Mouse (Mus musculus) liver, embryonic 11.5 days (tissue): ENCODE measurements around the gene Slc9a9. TPM values are rescaled to one million over a fixed set of nuclear protein-coding genes. Genes with fewer than 3 reads are reported as not detected.

Source experiments
- ATAC-seq: fragments of 200-750 bp; cut with Nextera tagmentation; replicated peaks from 2 replicates; pipeline ENCODE4 v1.8.0; 2017; ENCODE audit warnings: moderate number of reproducible peaks, mild to moderate bottlenecking, moderate TSS enrichment, moderate library complexity; ENCODE audit not compliant: low FRiP score
- DNase-seq: peaks from one replicate; pipeline ENCODE4 v3.0.0-alpha.2; 2017; ENCODE audit warnings: low spot score
- H3K27ac ChIP-seq: fragments of 300-500 bp; sonication (generic); 2 replicates; pipeline ENCODE4 v1.5.1; 2014; ENCODE audit warnings: mild to moderate bottlenecking, low read depth, low read length, control low read depth
- H3K27me3 ChIP-seq: fragments of 300-500 bp; sonication (generic); replicated peaks from 2 replicates; pipeline ENCODE4 v1.6.1; 2014; ENCODE audit warnings: low read length, mixed read lengths; ENCODE audit not compliant: control insufficient read depth, insufficient read depth
- H3K36me3 ChIP-seq: fragments of 300-500 bp; sonication (generic); 2 replicates; pipeline ENCODE4 v1.6.1; 2014; ENCODE audit warnings: mild to moderate bottlenecking, low read length, moderate library complexity, mixed read lengths; ENCODE audit not compliant: control insufficient read depth, insufficient read depth
- H3K4me1 ChIP-seq: fragments of 300-500 bp; sonication (generic); replicated peaks from 2 replicates; pipeline ENCODE4 v1.6.1; 2014; ENCODE audit warnings: low read length, mixed read lengths; ENCODE audit not compliant: control insufficient read depth, insufficient read depth
- H3K4me2 ChIP-seq: fragments of 300-500 bp; sonication (generic); 2 replicates; pipeline ENCODE4 v1.6.1; 2014; ENCODE audit warnings: mild to moderate bottlenecking, control low read depth, moderate library complexity
- H3K4me3 ChIP-seq: fragments of 300-500 bp; sonication (generic); 2 replicates; pipeline ENCODE4 v1.5.1; 2014; ENCODE audit warnings: low read depth, low read length, control low read depth
- H3K9ac ChIP-seq: fragments of 300-500 bp; sonication (generic); 2 replicates; pipeline ENCODE4 v1.6.1; 2014; ENCODE audit warnings: low read depth, low read length, control low read depth
- H3K9me3 ChIP-seq: fragments of 300-500 bp; sonication (generic); 2 replicates; pipeline ENCODE4 v1.6.1; 2016; ENCODE audit warnings: low read length, inconsistent platforms, mixed read lengths; ENCODE audit not compliant: control insufficient read depth
- WGBS: fragments of 180-500 bp; shearing (Covaris S2); extraction: QIAGEN DNeasy Blood & Tissue Kit; methylation state at CpG from one replicate; pipeline ENCODE4 v1.1.7; 2014; 5-methylcytosine and 5-hydroxymethylcytosine counted together
- polyA plus RNA-seq: library from polyadenylated mRNA; unstranded; fragments of >200 nt; fragmentation: Nextera tagmentation; extraction: Ambion mirVana; gene quantifications from 2 replicates; pipeline ENCODE4 v1.2.1, GENCODE M21; 2014

Gene Slc9a9
- polyA plus RNA-seq, 1 experiment from 2014 or later: 1.9 TPM

DNA sequence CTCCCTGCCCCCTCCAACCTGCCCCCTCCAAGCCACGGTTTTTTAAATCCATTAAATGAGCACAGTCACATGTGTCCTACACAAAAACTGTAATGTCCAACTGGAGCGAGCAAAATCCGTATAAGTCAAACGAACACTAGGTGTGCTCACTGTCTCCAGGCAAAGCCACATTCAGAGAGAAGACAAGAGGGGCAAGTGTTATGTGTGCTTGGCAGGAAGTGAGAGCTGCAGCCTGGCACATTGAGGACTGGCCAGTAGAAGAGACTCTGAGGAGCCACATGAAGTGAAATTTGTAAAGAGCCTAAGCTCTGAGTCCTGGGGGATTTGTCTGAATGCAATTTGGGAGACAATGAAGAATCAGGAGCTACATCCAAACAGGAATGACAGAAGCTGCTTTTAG is 481.3 kb downstream of the Slc9a9 start:
- no peak overlapping the region for H3K27ac ChIP-seq
- no peaks in the 10 kb centered on the region for H3K27me3 ChIP-seq
- no peak overlapping the region for H3K4me3 ChIP-seq
- 71% methylated on average over 4 of the region's 4 CpGs for WGBS
- DNase-seq (no peak), ATAC-seq (no peak)
- no peak overlapping the region for H3K9ac ChIP-seq
- no peaks in the 10 kb centered on the region for H3K4me1 ChIP-seq
- no peaks in the 10 kb centered on the region for H3K9me3 ChIP-seq
- no peak overlapping the region for H3K4me2 ChIP-seq
- no peaks in the 10 kb centered on the region for H3K36me3 ChIP-seq

DNA sequence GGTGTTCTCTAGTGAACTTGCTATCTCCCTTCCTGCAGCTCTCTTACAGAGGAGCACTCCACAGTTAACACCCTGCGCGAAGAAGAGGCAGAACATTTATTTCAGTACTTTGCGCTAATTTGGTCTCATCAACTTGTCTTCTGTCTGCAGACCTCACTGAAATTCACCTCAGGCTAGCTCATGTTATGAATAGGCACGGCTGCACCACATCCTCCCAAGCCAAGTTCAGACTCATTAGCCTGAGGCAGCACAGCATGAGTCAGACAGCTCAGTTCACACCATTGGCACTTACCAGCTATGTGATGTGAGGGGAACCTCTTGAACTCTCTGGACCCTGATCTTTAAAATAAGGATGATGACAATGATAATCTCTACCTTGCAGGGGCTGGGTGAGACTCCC is 482.0 kb downstream of the Slc9a9 start:
- no peak overlapping the region for H3K9ac ChIP-seq
- no peaks in the 10 kb centered on the region for H3K27me3 ChIP-seq
- no peaks in the 10 kb centered on the region for H3K9me3 ChIP-seq
- no peak overlapping the region for H3K27ac ChIP-seq
- no peak overlapping the region for H3K4me2 ChIP-seq
- WGBS: 61% methylated on average over 4 of the region's 4 CpGs
- no peaks in the 10 kb centered on the region for H3K4me1 ChIP-seq
- DNase-seq: no peak
- H3K4me3 ChIP-seq: no peak overlapping the region
- no peak for ATAC-seq
- no peaks in the 10 kb centered on the region for H3K36me3 ChIP-seq

DNA sequence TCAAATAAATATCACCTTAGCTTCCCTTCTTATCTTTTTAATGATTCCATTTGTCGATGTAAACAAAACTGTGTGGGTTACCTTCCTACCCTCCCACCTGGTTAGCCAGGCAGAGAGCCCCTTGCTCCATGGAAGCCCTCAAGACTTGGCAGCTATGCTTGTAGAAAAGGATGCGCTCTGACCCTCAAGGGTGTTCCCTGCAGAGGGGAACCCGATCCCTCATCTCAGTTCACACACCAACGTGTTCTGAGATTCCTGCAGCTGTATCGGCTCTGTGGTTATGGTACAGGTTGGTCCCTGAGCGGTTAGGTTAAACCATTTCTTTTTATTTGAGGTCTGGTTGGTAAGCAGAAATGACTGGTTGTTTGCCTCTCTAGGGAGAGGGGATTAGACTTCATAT is 484.3 kb downstream of the Slc9a9 start:
- H3K4me1 ChIP-seq: no peaks in the 10 kb centered on the region
- H3K27ac ChIP-seq: no peak overlapping the region
- WGBS: 77% methylated on average over 6 of the region's 6 CpGs

DNA sequence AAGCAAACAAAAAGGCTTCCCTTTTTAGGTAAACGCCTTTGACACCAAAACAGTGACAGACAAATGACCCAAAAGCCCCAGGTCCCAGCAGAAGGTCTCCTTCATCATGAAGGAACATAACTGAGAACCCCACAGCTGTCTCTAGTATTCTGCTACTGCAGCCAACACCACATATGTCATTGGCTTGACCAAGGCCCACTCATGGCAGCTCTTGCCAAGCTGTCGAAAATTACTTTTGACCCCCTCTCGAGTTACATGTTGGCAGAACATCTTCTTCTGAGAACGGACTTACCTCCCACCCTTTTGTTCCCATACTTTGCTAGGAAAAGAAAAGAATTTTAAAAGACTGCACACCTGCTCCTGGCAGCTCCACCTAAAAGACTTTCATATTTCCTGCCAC is 488.2 kb downstream of the Slc9a9 start:
- Histone ChIP-seq H3K4me3 (no peak overlapping the region), H3K36me3 (no peaks in the 10 kb centered on the region), H3K9me3 (no peaks in the 10 kb centered on the region), H3K9ac (no peak overlapping the region), H3K27ac (no peak overlapping the region), H3K4me1 (no peaks in the 10 kb centered on the region), H3K4me2 (no peak overlapping the region), H3K27me3 (no peaks in the 10 kb centered on the region)
- no peak for DNase-seq
- 70% methylated on average over 4 of the region's 4 CpGs for WGBS
- ATAC-seq: no peak

More for the DNA sequence above, 484.3 kb downstream of the Slc9a9 start:
- H3K4me2 ChIP-seq: no peak overlapping the region
- no peaks in the 10 kb centered on the region for H3K27me3 ChIP-seq
- no peak for ATAC-seq
- H3K9ac ChIP-seq: no peak overlapping the region
- H3K36me3 ChIP-seq: no peaks in the 10 kb centered on the region
- no peak overlapping the region for H3K4me3 ChIP-seq
- no peak for DNase-seq
- H3K9me3 ChIP-seq: no peaks in the 10 kb centered on the region

DNA sequence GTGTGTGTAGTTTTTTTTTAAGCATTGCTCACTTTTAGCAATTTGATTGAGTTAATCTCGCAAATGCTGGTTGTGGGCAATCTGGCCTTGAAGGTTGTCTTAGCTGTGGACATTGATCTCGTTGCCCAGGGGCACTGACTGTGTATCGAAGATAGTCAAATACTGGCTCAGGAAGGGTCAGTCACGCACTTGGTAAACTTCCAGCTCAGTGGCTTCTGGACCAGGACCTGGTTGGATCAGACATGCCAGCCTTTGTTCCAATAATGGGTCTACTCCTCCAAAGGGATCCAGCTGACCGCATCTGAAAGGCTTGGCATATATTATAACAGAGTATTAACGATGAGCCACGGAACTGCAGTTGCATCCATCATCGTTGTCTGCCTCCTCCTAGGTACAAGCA is 489.2 kb downstream of the Slc9a9 start:
- DNase-seq (no peak), ATAC-seq (no peak)
- Histone ChIP-seq H3K27ac (no peak overlapping the region), H3K4me2 (no peak overlapping the region), H3K4me3 (no peak overlapping the region), H3K9ac (no peak overlapping the region), H3K9me3 (no peaks in the 10 kb centered on the region), H3K4me1 (no peaks in the 10 kb centered on the region), H3K36me3 (no peaks in the 10 kb centered on the region), H3K27me3 (no peaks in the 10 kb centered on the region)
- WGBS: 84% methylated on average over 8 of the region's 8 CpGs

DNA sequence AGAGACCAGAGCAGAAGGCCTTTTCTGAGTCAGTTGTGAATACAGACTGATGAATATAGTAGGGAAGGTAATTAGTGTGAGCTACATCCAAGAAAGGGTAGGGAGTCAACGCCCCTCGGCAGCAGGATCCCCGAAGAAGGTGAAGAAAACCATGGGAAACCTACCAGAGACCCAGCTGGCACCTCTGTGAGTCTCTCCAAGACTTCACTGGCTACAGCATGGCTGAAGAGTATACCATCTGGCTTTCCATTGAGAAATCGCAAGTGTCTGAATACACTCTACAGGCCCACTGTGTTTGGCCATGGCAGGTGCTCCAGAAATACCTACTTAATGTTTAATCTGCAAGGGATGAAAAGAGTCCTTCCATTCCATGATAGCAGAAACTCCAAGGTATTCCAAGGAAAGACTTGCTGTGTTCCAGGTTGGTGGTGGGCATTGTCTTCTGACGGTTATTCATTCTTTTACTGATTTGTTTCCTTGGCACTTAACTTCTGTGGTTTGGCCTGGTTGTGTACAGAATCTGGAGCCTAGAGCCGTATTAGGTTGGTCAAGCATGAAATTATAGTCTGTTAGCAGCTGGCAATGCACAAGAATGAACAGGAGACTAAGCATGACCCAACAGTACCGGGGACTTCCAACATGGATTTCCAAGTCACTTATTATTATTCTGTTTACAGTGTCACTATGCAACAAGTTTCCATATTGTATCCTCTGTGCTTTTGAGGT is 491.0 kb downstream of the Slc9a9 start:
- no peak overlapping the region for H3K27ac ChIP-seq
- no peak overlapping the region for H3K4me3 ChIP-seq
- WGBS: 84% methylated on average over 7 of the region's 7 CpGs
- H3K4me1 ChIP-seq: no peaks in the 10 kb centered on the region
- ATAC-seq: no peak
- H3K4me2 ChIP-seq: no peak overlapping the region
- no peaks in the 10 kb centered on the region for H3K36me3 ChIP-seq
- no peaks in the 10 kb centered on the region for H3K9me3 ChIP-seq
- H3K27me3 ChIP-seq: no peaks in the 10 kb centered on the region
- DNase-seq: no peak
- no peak overlapping the region for H3K9ac ChIP-seq

DNA sequence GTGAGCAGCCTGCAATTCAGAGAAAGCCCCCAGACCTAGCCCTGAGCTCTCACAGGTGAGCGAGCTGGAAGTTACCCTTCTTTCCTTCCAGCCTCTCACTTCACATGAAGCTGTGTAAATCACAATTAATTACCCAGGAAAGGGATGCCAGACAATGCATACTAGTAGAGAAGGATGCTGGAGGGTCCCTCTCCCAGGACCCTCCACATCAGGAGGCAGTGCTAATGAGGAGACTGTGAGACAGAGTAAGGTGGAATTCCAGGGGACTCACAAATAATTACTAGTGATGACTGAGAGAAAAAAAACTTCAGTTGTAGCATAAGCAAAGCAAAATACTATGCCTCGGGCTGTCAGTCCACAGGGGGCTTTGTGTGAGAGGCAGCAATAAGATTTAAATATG is 492.0 kb downstream of the Slc9a9 start:
- H3K4me1 ChIP-seq: no peaks in the 10 kb centered on the region
- H3K27ac ChIP-seq: no peak overlapping the region
- H3K27me3 ChIP-seq: no peaks in the 10 kb centered on the region
- WGBS: 85% methylated on average over 2 of the region's 2 CpGs
- no peak overlapping the region for H3K4me3 ChIP-seq
- ATAC-seq: no peak
- H3K9ac ChIP-seq: no peak overlapping the region
- no peak overlapping the region for H3K4me2 ChIP-seq
- H3K9me3 ChIP-seq: no peaks in the 10 kb centered on the region
- DNase-seq: no peak
- no peaks in the 10 kb centered on the region for H3K36me3 ChIP-seq

DNA sequence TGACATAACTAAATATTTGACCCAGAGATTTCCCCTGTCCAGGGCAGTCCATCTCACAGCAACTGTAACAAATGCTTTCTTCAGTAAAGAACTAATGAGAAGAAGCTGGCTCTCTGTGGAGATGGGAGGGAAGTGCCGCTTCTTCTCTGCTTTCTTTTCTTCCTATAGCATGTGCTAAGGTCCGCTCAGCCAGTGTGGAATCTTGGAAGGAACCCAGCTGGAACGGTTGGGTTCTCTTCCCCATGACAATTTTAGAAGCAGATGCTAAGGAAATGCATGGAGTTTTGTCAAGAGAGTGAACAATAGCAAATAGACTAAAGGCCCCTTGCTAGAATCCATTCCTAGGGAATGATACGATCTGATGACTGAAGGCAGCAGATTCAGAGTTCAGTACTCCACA is 496.5 kb downstream of the Slc9a9 start:
- DNase-seq (no peak), ATAC-seq (no peak)
- Histone ChIP-seq H3K36me3 (no peaks in the 10 kb centered on the region), H3K9ac (no peak overlapping the region), H3K27me3 (no peaks in the 10 kb centered on the region), H3K4me1 (no peaks in the 10 kb centered on the region), H3K4me3 (no peak overlapping the region), H3K9me3 (no peaks in the 10 kb centered on the region), H3K4me2 (no peak overlapping the region), H3K27ac (no peak overlapping the region)
- WGBS: 80% methylated on average over 4 of the region's 4 CpGs

DNA sequence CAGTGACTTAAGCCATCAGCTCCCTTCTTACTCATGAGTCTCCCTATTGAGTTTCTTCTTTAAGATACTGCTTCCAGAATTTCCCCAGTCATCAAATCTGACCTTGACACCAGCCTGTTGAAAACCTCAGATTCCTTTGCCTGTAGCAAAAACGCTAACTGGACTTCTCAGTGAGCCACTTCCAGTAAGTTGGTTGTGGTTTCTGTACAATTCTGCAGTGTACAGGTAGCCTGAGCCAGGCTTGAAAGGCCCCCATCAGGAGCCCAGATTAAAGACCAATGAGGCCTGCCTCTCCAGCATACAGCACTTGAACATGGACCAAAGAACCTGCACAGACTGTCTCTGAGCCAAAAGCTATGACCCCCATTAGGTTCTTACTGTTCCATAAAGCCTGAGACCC is 498.1 kb downstream of the Slc9a9 start:
- 41% methylated on average over 1 of the region's 1 CpGs for WGBS
- Histone ChIP-seq H3K4me2 (no peak overlapping the region), H3K4me1 (no peaks in the 10 kb centered on the region), H3K27me3 (no peaks in the 10 kb centered on the region), H3K9ac (no peak overlapping the region), H3K4me3 (no peak overlapping the region), H3K36me3 (no peaks in the 10 kb centered on the region), H3K27ac (no peak overlapping the region), H3K9me3 (no peaks in the 10 kb centered on the region)
- DNase-seq (no peak), ATAC-seq (no peak)
